Mouse (Mus musculus) brain, embryonic 14.5 days (tissue): ENCODE measurements around the gene Fyb2.

ENCODE experiments used
- CTCF ChIP-seq: fragments of 200-500 bp; IDR thresholded peaks from 2 replicates; pipeline ENCODE4 v1.5.1; 2012; ENCODE audit warnings: inconsistent platforms, mild to moderate bottlenecking, moderate library complexity, borderline replicate concordance; ENCODE audit not compliant: insufficient read depth, insufficient read length; ENCODE audit errors: extremely low read depth
- POLR2A ChIP-seq: fragments of 200-500 bp; IDR thresholded peaks from 2 replicates; pipeline ENCODE4 v1.6.1; 2012; ENCODE audit warnings: mild to moderate bottlenecking, inconsistent platforms, borderline replicate concordance; ENCODE audit not compliant: poor library complexity, insufficient read depth, insufficient read length, severe bottlenecking; ENCODE audit errors: extremely low read depth

- no peak for TF ChIP-seq CTCF
- no peak for TF ChIP-seq POLR2A
These were observed 1.5 kb downstream of the Fyb2 start for GRCm38 (mm10) chr4:104914711-104915247.
